Mouse (Mus musculus): Measurements from ENCODE around the gene Fyb.
A peak's percentile ranks its signal among the peaks of the same experiment; 100 is the strongest.

Fyb gene

DNA sequence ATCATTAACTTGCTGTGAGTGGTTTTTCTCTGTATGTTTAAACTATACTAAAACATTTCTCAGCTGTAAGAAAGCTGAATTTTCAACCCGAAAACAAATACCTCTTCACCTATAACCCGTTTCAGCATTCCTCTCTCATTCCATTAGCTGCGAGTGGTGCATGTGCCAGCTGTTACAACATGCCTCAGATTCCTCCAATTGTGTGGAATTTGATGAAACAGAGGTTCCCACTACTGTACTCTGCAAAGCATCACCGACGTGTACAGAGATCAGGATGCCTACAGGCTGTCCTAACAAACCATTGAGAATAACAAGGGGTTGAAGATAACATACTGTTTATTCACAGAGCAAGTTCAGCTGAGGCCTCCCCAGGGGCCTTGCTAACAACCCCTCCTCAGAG, 143.4 kb downstream of the Fyb start:
- DNase-seq = no peak

GRCm38 (mm10) chr15:6668793-6669437, 146.3 kb downstream of the Fyb start:
- no peak for DNase-seq

- DNase-seq = no peak
Observed at GRCm38 (mm10) chr15:6678479-6678878, 155.8 kb downstream of the Fyb start.

DNA sequence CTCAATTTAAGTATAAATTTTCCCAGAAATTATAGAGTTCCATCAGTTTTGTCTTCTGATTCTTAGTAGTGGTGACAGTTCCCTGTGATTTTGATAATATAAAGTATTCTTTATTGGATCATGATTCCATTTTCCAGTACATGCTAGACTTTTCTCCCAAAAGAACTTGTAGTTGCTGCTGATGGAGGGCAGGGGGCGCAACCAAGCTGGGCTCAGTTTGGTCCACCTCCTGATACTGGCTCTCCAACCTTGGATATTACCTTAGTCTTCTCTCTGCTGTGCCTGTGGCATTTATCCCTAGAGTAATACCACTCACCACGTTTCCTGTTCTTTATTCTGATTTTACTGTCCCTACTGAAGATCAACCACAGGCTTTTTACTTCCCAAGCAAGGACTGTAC, 179.5 kb downstream of the Fyb start:
- no peak for DNase-seq

- DNase-seq = no peak
Observed at GRCm38 (mm10) chr15:6705351-6705901, 182.8 kb downstream of the Fyb start.

GRCm38 (mm10) chr15:6707551-6707935, 184.9 kb downstream of the Fyb start:
- DNase-seq = peak; percentile 77

GRCm38 (mm10) chr15:6707936-6708525, 185.4 kb downstream of the Fyb start, which contains the start of gene Rictor:
Gene Rictor, plus strand, starts transcription at chr15:6708379.
- DNase-seq = peak; percentile 89

GRCm38 (mm10) chr15:6708526-6709441, 186.1 kb downstream of the Fyb start:
- DNase-seq = peak; percentile 50

GRCm38 (mm10) chr15:6709618-6710017, 187.0 kb downstream of the Fyb start:
- DNase-seq = no peak

DNA sequence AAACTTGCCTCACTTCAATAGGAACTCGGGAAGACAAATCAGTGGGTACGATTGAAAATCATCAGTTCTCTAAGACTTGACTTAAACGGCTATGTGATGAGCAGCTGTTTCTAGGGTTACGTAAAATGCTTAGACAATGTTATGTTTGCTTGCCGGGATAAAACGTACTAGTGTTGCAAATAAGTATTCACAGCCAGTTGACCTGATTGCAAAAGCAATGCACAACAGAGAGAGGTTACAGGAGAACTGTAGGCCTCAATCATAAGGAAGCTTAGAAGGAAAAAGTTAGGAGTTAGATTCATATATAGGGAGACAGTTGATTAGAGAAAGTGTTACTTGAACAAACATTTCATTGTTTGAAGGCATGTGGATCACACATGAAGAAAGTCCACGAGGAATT, 187.7 kb downstream of the Fyb start:
- no peak for DNase-seq

DNA sequence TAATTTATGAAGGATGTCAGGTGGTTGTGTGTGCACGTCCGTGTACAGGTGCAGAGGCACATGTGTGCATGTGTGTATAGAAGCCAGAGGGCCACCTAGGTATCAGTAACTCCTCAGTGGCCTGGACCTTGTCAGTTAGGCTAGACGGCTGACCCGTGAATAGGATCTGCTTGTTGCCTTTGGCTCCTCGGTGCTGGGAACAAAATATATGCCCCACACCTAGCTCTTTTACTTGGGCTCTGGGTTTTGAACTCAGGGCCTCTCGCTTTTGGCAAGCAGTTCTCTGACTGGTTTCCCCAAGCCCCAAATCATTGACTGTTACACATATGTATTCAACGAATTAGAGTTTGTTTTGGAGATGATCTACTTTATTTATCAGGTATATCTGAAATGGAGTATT, 188.6 kb downstream of the Fyb start:
- DNase-seq = no peak

Measured in lung, postnatal 10 days (tissue).